9 mouse cellular contexts compared by ENCODE assay signal in the genomic region with DNA sequence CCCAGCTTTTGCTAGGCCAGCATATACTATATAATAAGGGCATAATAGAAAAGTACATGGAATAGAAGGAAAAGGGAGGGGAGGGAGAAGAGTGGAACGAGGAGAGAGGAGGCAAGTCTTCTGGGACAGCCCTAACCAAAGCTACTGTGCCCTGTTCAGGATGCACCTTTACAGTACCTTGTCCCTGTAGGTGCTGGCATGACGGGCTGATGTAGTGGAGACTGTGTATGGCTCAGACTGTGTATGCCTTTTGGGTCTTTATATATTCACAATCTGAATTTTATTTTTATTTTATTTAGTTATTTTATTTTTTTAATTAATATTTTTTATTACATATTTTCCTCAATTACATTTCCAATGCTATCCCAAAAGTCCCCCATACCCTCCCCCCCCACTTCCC. TPM values are rescaled to one million over a fixed set of nuclear protein-coding genes. Genes with fewer than 3 reads are reported as not detected.
"Had no signal": no experiment of that assay in that cellular context is flagged by ENCODE, and none has a peak within 500 bp of the region (broad histone marks: within the 10 kb centered on the region; RNA-seq: fewer than 3 reads in every experiment).

No protein-coding gene starts in this region.

RNA-seq across cellular contexts. Expression of gene Caps2, which starts 30.5 kb away (rescaled TPM):
- polyA plus RNA-seq: small intestine, adult 2 months; spleen, adult 2 months; thymus, adult 2 months; thymus, postnatal 0 days had no signal

RNA-seq across cellular contexts. Expression of gene Glipr1l3, which starts 33.8 kb away (rescaled TPM):
- polyA plus RNA-seq: small intestine, adult 2 months; spleen, adult 2 months; stomach, embryonic 14.5 days; stomach, embryonic 15.5 days; stomach, embryonic 16.5 days; stomach, postnatal 0 days; thymus, adult 2 months; thymus, postnatal 0 days; urinary bladder, adult 2 months had no signal
